Mouse (Mus musculus) kidney, adult 11 months (tissue): ENCODE measurements around the gene Gm26657.

Source experiments
- DNase-seq: peaks from one replicate; pipeline ENCODE4 v3.0.0; 2022

The Gm26657 gene

GRCm38 (mm10) chr4:56767861-56768284, 28.0 kb downstream of the Gm26657 start:
- DNase-seq: no peak

DNA sequence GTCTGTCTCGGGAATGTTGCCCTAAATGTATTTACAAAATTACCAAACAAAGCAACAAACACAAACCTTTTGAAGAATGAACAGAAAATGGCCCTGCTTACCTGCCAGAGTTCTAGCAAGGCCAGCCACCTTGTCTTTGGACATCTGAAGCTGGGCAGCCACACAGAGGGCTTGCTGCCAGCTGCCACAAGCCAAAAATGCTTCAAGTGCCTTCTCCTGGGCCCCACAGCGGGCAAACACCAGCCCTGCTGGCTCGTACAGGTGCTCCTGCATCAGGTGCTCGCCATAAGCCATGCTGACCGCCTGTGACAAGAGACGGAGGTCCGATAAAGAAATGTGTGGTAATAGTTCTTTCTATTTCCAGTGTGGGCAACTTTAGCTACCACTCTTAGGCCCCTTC, 29.0 kb downstream of the Gm26657 start:
- peak; percentile 21 for DNase-seq

- no peak for DNase-seq
Observed at GRCm38 (mm10) chr4:56771065-56771464, 31.2 kb downstream of the Gm26657 start.
